Mouse (Mus musculus) kidney, adult 2 months (tissue): ENCODE measurements around the gene Apeh.

Source experiments
- CTCF ChIP-seq: fragments of 200-500 bp; conservative IDR thresholded peaks from 2 replicates; pipeline ENCODE4 v1.5.1; 2011; ENCODE audit warnings: low read depth, mild to moderate bottlenecking, control low read depth, low read length, moderate library complexity, mixed read lengths; ENCODE audit not compliant: insufficient read depth, insufficient read length
- POLR2A ChIP-seq: fragments of 200-500 bp; IDR thresholded peaks from one replicate; pipeline ENCODE4 v1.6.1; 2011; ENCODE audit warnings: low read depth, low read length, control low read depth

- TF ChIP-seq POLR2A (no peak), CTCF (no peak)
Measured at GRCm38 (mm10) chr9:108119891-108120411, 25.5 kb upstream of the Apeh start.
